Mouse (Mus musculus): ENCODE data around the gene Exosc10. TPM values are rescaled to one million over a fixed set of nuclear protein-coding genes. Genes with fewer than 3 reads are reported as not detected.

Gene Exosc10
- polyA plus RNA-seq, 1 experiment = 37.0 TPM

DNA sequence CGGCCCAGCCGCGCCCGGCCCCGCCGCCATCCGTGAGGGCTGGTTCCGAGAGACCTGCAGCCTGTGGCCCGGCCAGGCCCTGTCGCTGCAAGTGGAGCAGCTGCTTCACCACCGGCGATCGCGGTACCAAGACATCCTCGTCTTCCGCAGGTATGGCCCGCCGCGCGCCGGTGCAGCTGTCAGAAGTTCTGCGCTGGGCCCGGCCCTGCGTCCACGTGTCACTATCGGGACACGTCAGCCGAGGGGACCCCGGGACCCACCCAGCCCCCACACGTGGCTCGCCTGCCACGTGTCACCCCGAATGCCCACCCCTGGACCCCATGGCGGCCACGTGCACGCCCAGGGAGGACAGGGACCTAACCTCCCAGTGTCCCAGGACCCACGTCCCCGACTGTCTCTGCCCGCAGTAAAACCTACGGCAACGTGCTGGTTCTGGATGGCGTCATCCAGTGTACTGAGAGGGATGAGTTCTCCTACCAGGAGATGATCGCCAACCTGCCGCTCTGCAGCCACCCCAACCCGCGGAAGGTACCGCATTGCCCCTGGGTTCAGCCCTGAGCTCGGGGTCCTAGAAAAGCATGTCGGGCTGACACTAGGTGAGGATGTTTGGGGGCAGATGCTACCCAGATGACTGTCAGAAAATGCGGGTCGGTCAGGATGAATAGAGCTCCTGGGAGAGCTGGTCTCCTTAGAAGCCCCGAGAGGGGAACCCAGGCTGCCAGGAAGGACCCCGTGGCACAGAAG, 33.6 kb downstream of the Exosc10 start:
- Histone ChIP-seq H3K4me3 (peak overlapping the region; percentile 84), H3K36me3 (ENCODE audit: control insufficient read depth, insufficient read depth) (peaks cover 13% of the 10 kb centered on the region), H3K4me2 (ENCODE audit: low read depth) (peak overlapping the region; percentile 94), H3ac (ENCODE audit: control insufficient read depth, insufficient read length) (peak overlapping the region; percentile 95), H3K27me3 (ENCODE audit: control insufficient read depth, insufficient read depth, insufficient read length) (no peaks in the 10 kb centered on the region), H3K79me2 (ENCODE audit: control insufficient read depth, insufficient read depth) (peaks cover 17% of the 10 kb centered on the region)
- no peak for TF ChIP-seq USF1 (IDR thresholded peaks at IDR 0.05; ENCODE audit: low read depth)
- no peak for TF ChIP-seq SRF (IDR thresholded peaks at IDR 0.05; ENCODE audit: control insufficient read depth, insufficient read length, low read depth)
- peak in 1 of 3 experiments; percentile 16 for TF ChIP-seq MYOD1 (IDR thresholded peaks at IDR 0.05; ENCODE audit: control insufficient read depth in 1 of 3, insufficient read length in 2 of 3, low read depth in 2 of 3)
- peak in 2 of 3 experiments; percentile 27 to 30 for TF ChIP-seq MYOG (IDR thresholded peaks at IDR 0.05; ENCODE audit: control insufficient read depth in 1 of 3, insufficient read depth in 1 of 3, insufficient read length in 2 of 3, low read depth in 2 of 3)
- TF ChIP-seq CEBPB (IDR thresholded peaks at IDR 0.05; ENCODE audit: insufficient read depth, poor library complexity, severe bottlenecking) = no peak
- TF ChIP-seq E2F4 (IDR thresholded peaks at IDR 0.05; ENCODE audit: insufficient read depth) = no peak
- no peak for TF ChIP-seq MAX (IDR thresholded peaks at IDR 0.05; ENCODE audit: low read depth)
- TF ChIP-seq POLR2AphosphoS2 (IDR thresholded peaks at IDR 0.05; ENCODE audit: insufficient read length, low read depth) = peak; percentile 13
- TF ChIP-seq POLR2A (IDR thresholded peaks at IDR 0.05; ENCODE audit: insufficient read length, low read depth) = peak; percentile 37
- no peak for TF ChIP-seq TCF12 (IDR thresholded peaks at IDR 0.05; ENCODE audit: insufficient read depth, poor library complexity, severe bottlenecking)

DNA sequence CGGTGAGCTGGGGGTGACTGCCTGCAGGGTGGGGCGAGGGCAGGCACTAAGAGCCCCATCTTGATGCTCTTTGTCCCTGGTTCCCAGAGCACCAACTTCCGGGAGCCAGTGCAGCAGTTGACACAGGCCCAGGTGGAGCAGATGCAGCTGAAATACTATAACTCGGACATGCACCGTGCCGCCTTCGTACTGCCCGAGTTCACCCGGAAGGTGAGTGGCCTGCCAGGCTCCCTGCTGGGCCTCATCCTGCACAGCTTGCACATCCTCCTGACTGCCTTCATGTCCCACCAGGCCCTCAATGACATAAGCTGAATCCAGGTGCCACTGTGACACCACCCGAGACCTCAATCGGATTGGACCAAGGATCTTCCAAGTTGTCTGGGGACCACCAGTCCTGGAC, 35.8 kb downstream of the Exosc10 start:
- H3K27me3 ChIP-seq (ENCODE audit: control insufficient read depth, insufficient read depth, insufficient read length) = no peaks in the 10 kb centered on the region
- H3K79me2 ChIP-seq (ENCODE audit: control insufficient read depth, insufficient read depth) = peaks cover 17% of the 10 kb centered on the region
- H3ac ChIP-seq (ENCODE audit: control insufficient read depth, insufficient read length) = no peak overlapping the region
- no peak overlapping the region for H3K4me3 ChIP-seq
- no peak for TF ChIP-seq REST (IDR thresholded peaks at IDR 0.05; ENCODE audit: insufficient read depth, insufficient read length)
- H3K4me2 ChIP-seq (ENCODE audit: low read depth) = no peak overlapping the region
- peaks cover 25% of the 10 kb centered on the region for H3K36me3 ChIP-seq (ENCODE audit: control insufficient read depth, insufficient read depth)

DNA sequence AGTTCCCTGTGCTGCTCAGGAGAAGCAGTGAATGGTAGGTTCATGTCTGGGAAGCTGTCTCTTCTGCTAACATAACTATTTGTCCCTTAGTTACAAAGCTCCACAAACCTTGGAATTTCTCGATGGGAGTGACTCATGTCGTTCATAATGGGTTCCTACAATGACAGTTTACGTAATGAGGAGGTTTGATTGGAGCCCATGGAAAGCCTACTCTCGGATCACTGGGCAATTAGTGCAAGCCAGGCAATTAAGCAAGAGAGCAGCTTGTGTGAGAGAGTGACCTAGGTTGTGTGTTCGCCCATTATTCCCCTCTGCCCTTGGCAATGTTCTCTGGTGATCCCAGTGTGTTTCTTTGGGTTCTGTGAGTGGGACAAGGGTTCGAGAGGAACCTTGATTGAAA, 37.7 kb downstream of the Exosc10 start:
- H3K4me3 ChIP-seq = no peak overlapping the region
- TF ChIP-seq TCF12 (IDR thresholded peaks at IDR 0.05; ENCODE audit: insufficient read depth, poor library complexity, severe bottlenecking) (no peak), SRF (IDR thresholded peaks at IDR 0.05; ENCODE audit: control insufficient read depth, insufficient read length, low read depth) (no peak), POLR2AphosphoS2 (IDR thresholded peaks at IDR 0.05; ENCODE audit: insufficient read length, low read depth) (no peak), MYOD1 (IDR thresholded peaks at IDR 0.05; ENCODE audit: control insufficient read depth in 1 of 3, insufficient read length in 2 of 3, low read depth in 2 of 3) (no peak), MAX (IDR thresholded peaks at IDR 0.05; ENCODE audit: low read depth) (no peak)
- no peak overlapping the region for H3ac ChIP-seq (ENCODE audit: control insufficient read depth, insufficient read length)
- peaks cover 25% of the 10 kb centered on the region for H3K36me3 ChIP-seq (ENCODE audit: control insufficient read depth, insufficient read depth)
- H3K27me3 ChIP-seq (ENCODE audit: control insufficient read depth, insufficient read depth, insufficient read length) = no peaks in the 10 kb centered on the region
- peaks cover 17% of the 10 kb centered on the region for H3K79me2 ChIP-seq (ENCODE audit: control insufficient read depth, insufficient read depth)
- H3K4me2 ChIP-seq (ENCODE audit: low read depth) = no peak overlapping the region

DNA sequence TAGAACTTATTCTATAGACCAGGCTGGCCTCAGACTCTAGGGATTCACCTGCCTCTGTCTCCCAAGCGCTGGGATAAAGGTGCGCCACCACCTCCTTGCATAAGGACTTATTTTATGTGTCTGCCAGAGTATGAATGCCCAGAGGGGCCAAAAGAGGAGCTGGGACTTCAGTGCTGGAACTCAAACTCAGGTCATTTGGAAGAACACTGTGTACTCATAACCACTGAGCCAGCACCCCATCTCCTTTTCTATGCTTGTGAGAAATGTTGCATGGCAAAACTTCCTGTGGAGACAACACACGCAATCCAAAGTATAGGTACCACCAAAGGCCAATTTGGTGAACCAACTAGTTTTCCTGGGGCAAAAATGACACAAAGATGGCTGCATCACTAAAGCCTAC, 38.5 kb downstream of the Exosc10 start:
- no peak overlapping the region for H3K4me2 ChIP-seq (ENCODE audit: low read depth)
- no peak for TF ChIP-seq MYOD1 (IDR thresholded peaks at IDR 0.05; ENCODE audit: control insufficient read depth in 1 of 3, insufficient read length in 2 of 3, low read depth in 2 of 3)
- no peak for TF ChIP-seq MAX (IDR thresholded peaks at IDR 0.05; ENCODE audit: low read depth)
- no peak for TF ChIP-seq POLR2AphosphoS2 (IDR thresholded peaks at IDR 0.05; ENCODE audit: insufficient read length, low read depth)
- no peak for TF ChIP-seq TCF3 (IDR thresholded peaks at IDR 0.05; ENCODE audit: insufficient read length, low read depth)
- TF ChIP-seq MYOG (IDR thresholded peaks at IDR 0.05; ENCODE audit: control insufficient read depth in 1 of 3, insufficient read depth in 1 of 3, insufficient read length in 2 of 3, low read depth in 2 of 3) = no peak
- H3K79me2 ChIP-seq (ENCODE audit: control insufficient read depth, insufficient read depth) = peaks cover 17% of the 10 kb centered on the region
- H3K27me3 ChIP-seq (ENCODE audit: control insufficient read depth, insufficient read depth, insufficient read length) = no peaks in the 10 kb centered on the region
- no peak overlapping the region for H3ac ChIP-seq (ENCODE audit: control insufficient read depth, insufficient read length)
- peaks cover 25% of the 10 kb centered on the region for H3K36me3 ChIP-seq (ENCODE audit: control insufficient read depth, insufficient read depth)
- no peak overlapping the region for H3K4me3 ChIP-seq

DNA sequence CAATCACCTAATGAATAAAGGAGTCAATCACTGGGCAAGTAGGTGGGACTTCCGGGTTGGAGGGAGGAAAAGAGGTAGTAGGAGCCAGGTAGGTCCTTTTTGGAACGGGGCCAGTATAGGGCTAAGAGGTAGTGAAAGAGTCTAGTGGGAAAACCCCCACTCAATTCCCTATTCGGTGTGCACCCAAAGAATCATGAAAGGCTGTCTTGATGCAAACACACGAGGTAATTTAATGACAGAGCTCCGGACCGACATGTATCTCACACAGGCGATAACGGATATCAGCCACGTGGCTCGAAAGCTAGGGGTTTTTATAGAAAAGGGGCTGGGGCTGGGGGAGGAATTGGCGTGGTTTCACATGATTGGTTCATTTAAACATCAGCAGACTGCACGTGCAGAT, 40.6 kb downstream of the Exosc10 start:
- no peak overlapping the region for H3ac ChIP-seq (ENCODE audit: control insufficient read depth, insufficient read length)
- no peak overlapping the region for H3K4me2 ChIP-seq (ENCODE audit: low read depth)

More for the DNA sequence above, 40.6 kb downstream of the Exosc10 start:
- Histone ChIP-seq H3K36me3 (ENCODE audit: control insufficient read depth, insufficient read depth) (peaks cover 23% of the 10 kb centered on the region), H3K27me3 (ENCODE audit: control insufficient read depth, insufficient read depth, insufficient read length) (no peaks in the 10 kb centered on the region), H3K4me3 (no peak overlapping the region), H3K79me2 (ENCODE audit: control insufficient read depth, insufficient read depth) (no peaks in the 10 kb centered on the region)
- TF ChIP-seq E2F4 (IDR thresholded peaks at IDR 0.05; ENCODE audit: insufficient read depth) (no peak), MAX (IDR thresholded peaks at IDR 0.05; ENCODE audit: low read depth) (no peak), MYOD1 (IDR thresholded peaks at IDR 0.05; ENCODE audit: control insufficient read depth in 1 of 3, insufficient read length in 2 of 3, low read depth in 2 of 3) (no peak), POLR2AphosphoS2 (IDR thresholded peaks at IDR 0.05; ENCODE audit: insufficient read length, low read depth) (no peak), POLR2A (IDR thresholded peaks at IDR 0.05; ENCODE audit: insufficient read length, low read depth) (no peak), MYOG (IDR thresholded peaks at IDR 0.05; ENCODE audit: control insufficient read depth in 1 of 3, insufficient read depth in 1 of 3, insufficient read length in 2 of 3, low read depth in 2 of 3) (no peak), REST (IDR thresholded peaks at IDR 0.05; ENCODE audit: insufficient read depth, insufficient read length) (no peak), SRF (IDR thresholded peaks at IDR 0.05; ENCODE audit: control insufficient read depth, insufficient read length, low read depth) (no peak), CEBPB (IDR thresholded peaks at IDR 0.05; ENCODE audit: insufficient read depth, poor library complexity, severe bottlenecking) (no peak), USF1 (IDR thresholded peaks at IDR 0.05; ENCODE audit: low read depth) (no peak)

All from myocyte (in vitro differentiated cells).